In the genomic region with DNA sequence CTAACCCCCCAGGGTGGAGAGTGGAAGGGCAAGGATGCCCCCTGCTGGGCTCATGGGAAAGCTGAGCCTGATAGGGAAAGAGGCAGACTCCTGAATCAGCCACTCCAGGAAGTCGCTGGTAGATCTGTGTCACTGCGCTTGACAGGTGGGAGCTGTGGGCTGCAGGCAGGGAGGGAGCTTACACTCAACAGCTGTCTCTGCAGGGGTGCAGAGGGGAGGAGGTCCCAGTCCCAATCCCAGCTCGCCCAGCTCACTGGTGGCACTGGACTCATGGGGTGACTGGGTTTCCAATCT, we compare ENCODE assay signal across 9 mouse cellular contexts. TPM values are rescaled to one million over a fixed set of nuclear protein-coding genes. Genes with fewer than 3 reads are reported as not detected.
DNase-seq lines count a peak whose midpoint lies in the region; ATAC-seq and TF ChIP-seq lines count a peak whose summit lies in the region.
"Had no signal": no experiment of that assay in that cellular context is flagged by ENCODE, and none has a peak within 500 bp of the region (broad histone marks: within the 10 kb centered on the region; RNA-seq: fewer than 3 reads in every experiment).

No protein-coding gene starts in this region.

- WGBS in cerebellum, adult 2 months = 35% methylated on average over 3 of the region's 3 CpGs

- H3K9me3 ChIP-seq in ES-E14 (ENCODE audit: control insufficient read depth, insufficient read depth, low read depth, low read length) = no peaks in the 10 kb centered on the region
- H3K9me3 ChIP-seq: hindbrain, embryonic 15.5 days had no signal

- ATAC-seq in megakaryocyte, adult 5-6 weeks (ENCODE audit: poor library complexity, severe bottlenecking) = peak; percentile 57

- no peak for DNase-seq in cerebellum, adult 2 months
- DNase-seq in cerebellum, adult 9-11 months = no peak
- no peak for DNase-seq in ES-E14 (ENCODE audit: low read depth, low spot score)
- DNase-seq in embryo, embryonic 11 days = peak; percentile 64
- peak; percentile 82 to 87 for DNase-seq in heart, postnatal 14 days
- DNase-seq in layer of hippocampus, adult 9-11 months = peak; percentile 56
- DNase-seq in spleen, postnatal 4 days (ENCODE audit: low spot score in 2 of 2) = peak; percentile 67 to 82

- in situ Hi-C loops in ES-E14 (cut with MboI; ENCODE audit: low sequenced_read_pairs in 2 of 2, unreplicated experiment in 2 of 2) = no loop called here

- H3K4me1 ChIP-seq in cerebellum, adult 2 months (ENCODE audit: control insufficient read depth, insufficient read depth, low read length) = peaks cover 3% of the 10 kb centered on the region; the same call in 1 of the 2 replicates
- H3K4me1 ChIP-seq in ES-E14 (ENCODE audit: control insufficient read depth in 2 of 2, insufficient read depth in 2 of 2, low read length in 2 of 2, poor library complexity in 1 of 2) = peaks cover 0 to 4% of the 10 kb centered on the region in 2 experiments; a peak in 1 of 4 replicates
- H3K4me1 ChIP-seq: hindbrain, embryonic 15.5 days had no signal

- H3K27ac ChIP-seq in cerebellum, adult 2 months (ENCODE audit: insufficient read depth, low read length) = no peak overlapping the region
- H3K27ac ChIP-seq in ES-E14 (ENCODE audit: insufficient read depth, low read depth, low read length, poor library complexity, severe bottlenecking) = no peak overlapping the region
- H3K27ac ChIP-seq: hindbrain, embryonic 15.5 days had no signal

- no peak for TF ChIP-seq POLR2A in cerebellum, adult 2 months (IDR thresholded peaks at IDR 0.05; ENCODE audit: borderline replicate concordance, insufficient read depth, low read length)

- no peaks in the 10 kb centered on the region for H3K36me3 ChIP-seq in ES-E14 (ENCODE audit: control insufficient read depth, insufficient read depth, low read length, poor library complexity, severe bottlenecking)
- H3K36me3 ChIP-seq: hindbrain, embryonic 15.5 days had no signal

- 0 out of 2 replicates have a peak, but pooled peaks have one; percentile 12 for TF ChIP-seq CTCF in cerebellum, adult 2 months (IDR thresholded peaks at IDR 0.05; ENCODE audit: borderline replicate concordance, insufficient read depth, low read depth, low read length)

- H3K9ac ChIP-seq in ES-E14 (ENCODE audit: insufficient read depth, low read depth, low read length, poor library complexity, severe bottlenecking) = no peak overlapping the region
- H3K9ac ChIP-seq: hindbrain, embryonic 15.5 days had no signal

- H3K4me3 ChIP-seq in cerebellum, adult 2 months (replicated peaks; ENCODE audit: insufficient read depth, low read depth, low read length) = no peak overlapping the region
- H3K4me3 ChIP-seq in ES-E14 (ENCODE audit: insufficient read depth in 1 of 2, low read depth in 1 of 2, low read length in 2 of 2, poor library complexity in 1 of 2, severe bottlenecking in 1 of 2) = no peak overlapping the region
- H3K4me3 ChIP-seq: hindbrain, embryonic 15.5 days had no signal

- H3K27me3 ChIP-seq in cerebellum, adult 2 months (ENCODE audit: control insufficient read depth, insufficient read depth, low read length) = no peaks in the 10 kb centered on the region

- intact Hi-C loops in heart, postnatal 14 days (cut with DNase I) = loop anchor here (1.0 kb wide), 2 partner anchors 31 to 92 kb away; no protein-coding TSS in a partner anchor

TF ChIP-seq in ES-E14, 5 proteins besides CTCF, POLR2A, EP300 and RAD21:
- TF ChIP-seq ZNF384 (IDR thresholded peaks at IDR 0.05; ENCODE audit: low read depth, low read length) (no peak), ZC3H11A (IDR thresholded peaks at IDR 0.05; ENCODE audit: borderline replicate concordance, low read depth, low read length) (0 out of 2 replicates have a peak, but pooled peaks have one; percentile 19)
TF ChIP-seq in ES-E14: peak in this region for 1.

RNA-seq across cellular contexts. Expression of a gene that starts 2.3 kb away (rescaled TPM):
- polyA plus RNA-seq in cerebellum, adult 2 months (2012; rRNA removed) = 0.86 and 0.97 TPM in 2 replicates
- total RNA-seq in ES-E14 (2012; rRNA removed) = 0.09 TPM in 1 of 2 replicates, not detected in the other
- total RNA-seq in heart, postnatal 14 days (2021) = 1 to 10 TPM; 2.4 to 2.7 TPM
- 48.2 and 48.4 TPM in 2 replicates for total RNA-seq in megakaryocyte, adult 5-6 weeks (2015)
- 38.1 and 46.9 TPM in 2 replicates for total RNA-seq in megakaryocyte, adult 5-6 weeks (2017)

RNA-seq across cellular contexts. Expression of a gene that starts 15.0 kb away (rescaled TPM):
- polyA plus RNA-seq in cerebellum, adult 2 months (2012; rRNA removed) = 21.8 and 22.0 TPM in 2 replicates
- 2.2 and 2.7 TPM in 2 replicates for total RNA-seq in ES-E14 (2012; rRNA removed)
- total RNA-seq in heart, postnatal 14 days (2021) = 10 to 100 TPM; 36.2 to 38.6 TPM
- 12.0 and 15.3 TPM in 2 replicates for total RNA-seq in megakaryocyte, adult 5-6 weeks (2015)
- 10.6 and 11.2 TPM in 2 replicates for total RNA-seq in megakaryocyte, adult 5-6 weeks (2017)

RNA-seq across cellular contexts. Expression of a gene that starts 26.8 kb away (rescaled TPM):
- polyA plus RNA-seq in cerebellum, adult 2 months (2012; rRNA removed) = 0.41 and 0.82 TPM in 2 replicates
- 0.05 TPM in 1 of 2 replicates, not detected in the other for total RNA-seq in ES-E14 (2012; rRNA removed)
- 1 to 10 TPM; 1.7 to 2.8 TPM for total RNA-seq in heart, postnatal 14 days (2021)
- total RNA-seq in megakaryocyte, adult 5-6 weeks (2015) = 0.07 and 0.11 TPM in 2 replicates
- total RNA-seq in megakaryocyte, adult 5-6 weeks (2017) = 0.07 and 0.12 TPM in 2 replicates

RNA-seq across cellular contexts. Expression of a gene that starts 31.9 kb away (rescaled TPM):
- polyA plus RNA-seq in cerebellum, adult 2 months (2012; rRNA removed) = 8.3 and 8.5 TPM in 2 replicates
- 1.1 and 3.1 TPM in 2 replicates for total RNA-seq in ES-E14 (2012; rRNA removed)
- 10 to 100 TPM; 15.5 to 17.5 TPM for total RNA-seq in heart, postnatal 14 days (2021)
- total RNA-seq in megakaryocyte, adult 5-6 weeks (2015) = 0.16 TPM in 1 of 2 replicates, not detected in the other
- 0.44 and 0.53 TPM in 2 replicates for total RNA-seq in megakaryocyte, adult 5-6 weeks (2017)

RNA-seq across cellular contexts. Expression of a gene that starts 42.0 kb away (rescaled TPM):
- polyA plus RNA-seq in cerebellum, adult 2 months (2012; rRNA removed) = not detected in 2 replicates
- total RNA-seq in ES-E14 (2012; rRNA removed) = not detected in 2 replicates
- not detected for total RNA-seq in heart, postnatal 14 days (2021)
- not detected in 2 replicates for total RNA-seq in megakaryocyte, adult 5-6 weeks (2015)
- not detected in 2 replicates for total RNA-seq in megakaryocyte, adult 5-6 weeks (2017)
- polyA plus RNA-seq: hindbrain, embryonic 15.5 days had no signal

Comparison
In these comparisons a context has a peak if more than half of its experiments do, and no peak if none do; other contexts are left out.
1. DNase-seq: peak in embryo, embryonic 11 days (single experiment), heart, postnatal 14 days (2 of 2), layer of hippocampus, adult 9-11 months (single experiment) and spleen, postnatal 4 days (2 of 2); none in cerebellum, adult 2 months (0 of 2), cerebellum, adult 9-11 months (single experiment) and ES-E14 (single experiment).
2. RNA of a gene that starts 2.3 kb away (total RNA-seq): 38.1 to 48.4 TPM in megakaryocyte, adult 5-6 weeks; 2.4 to 2.7 TPM in heart, postnatal 14 days and 0.09 TPM in ES-E14; every median in the first group is over 10 times any median in the second.